Mouse (Mus musculus): Measurements from ENCODE around the gene Dgcr6. TPM values are rescaled to one million over a fixed set of nuclear protein-coding genes. Genes with fewer than 3 reads are reported as not detected.

Gene Dgcr6
- total RNA-seq, 2 experiments from 2014 or later: 46.9 to 50.4 TPM

- no peak for DNase-seq (ENCODE audit: low spot score)
Observed at GRCm38 (mm10) chr16:18118285-18118684, 65.6 kb downstream of the Dgcr6 start.

- DNase-seq (ENCODE audit: low spot score): peak; percentile 36
Observed at GRCm38 (mm10) chr16:18119031-18119730, 66.5 kb downstream of the Dgcr6 start.

Other genes with a start within 250 kb of the Dgcr6 start
- gene B830017H08Rik, start 219.7 kb upstream of the Dgcr6 start, total RNA-seq (2021): not detected
- 1 to 10 TPM in 1 of 2 experiments, under 1 TPM in 1; 0.87 to 1.2 TPM for gene Car15, start 214.5 kb upstream of the Dgcr6 start, total RNA-seq (2021)
- under 1 TPM; 0.05 to 0.09 TPM for gene Gm20518, start 161.2 kb upstream of the Dgcr6 start, total RNA-seq (2021)
- under 1 TPM in 1 of 2 experiments, not detected in 1; 0.07 TPM for gene Tssk1, start 158.6 kb upstream of the Dgcr6 start, total RNA-seq (2021)
- 10 to 100 TPM; 20.3 to 21.4 TPM for gene Dgcr2, start 154.3 kb upstream of the Dgcr6 start, total RNA-seq (2021)
- gene Tssk2, start 154.2 kb upstream of the Dgcr6 start, total RNA-seq (2021): not detected
- gene Ess2, start 141.5 kb upstream of the Dgcr6 start, total RNA-seq (2021): 1 to 10 TPM; 5.7 to 6.0 TPM
- gene Gsc2, start 137.8 kb upstream of the Dgcr6 start, total RNA-seq (2021): not detected
- 1 to 10 TPM; 3.2 to 4.7 TPM for gene Slc25a1, start 124.6 kb upstream of the Dgcr6 start, total RNA-seq (2021)
- not detected for gene Vpreb2, start 72.4 kb upstream of the Dgcr6 start, total RNA-seq (2021)
- gene Prodh, start 37.3 kb downstream of the Dgcr6 start, total RNA-seq (2021): 10 to 100 TPM in 1 of 2 experiments, 1 to 10 TPM in 1; 4.6 to 11.1 TPM
- under 1 TPM in 1 of 2 experiments, not detected in 1; 0.11 TPM for gene Rtn4r, start 74.8 kb downstream of the Dgcr6 start, total RNA-seq (2021)
- gene Ccdc188, start 165.0 kb downstream of the Dgcr6 start, total RNA-seq (2021): not detected
- 10 to 100 TPM; 23.7 to 27.3 TPM for gene Zdhhc8, start 182.3 kb downstream of the Dgcr6 start, total RNA-seq (2021)
- 10 to 100 TPM in 1 of 2 experiments, 1 to 10 TPM in 1; 9.2 to 11.2 TPM for gene Trmt2a, start 195.8 kb downstream of the Dgcr6 start, total RNA-seq (2021)
- 10 to 100 TPM; 20.0 to 26.0 TPM for gene Ranbp1, start 195.9 kb downstream of the Dgcr6 start, total RNA-seq (2021)
- not detected for gene Gm49776, start 205.5 kb downstream of the Dgcr6 start, total RNA-seq (2021)
- 10 to 100 TPM; 11.2 to 11.8 TPM for gene Dgcr8, start 236.4 kb downstream of the Dgcr6 start, total RNA-seq (2021)

All from gastrocnemius, adult 18-20 months (tissue).